23 mouse cellular contexts compared by ENCODE assay signal in the genomic region with DNA sequence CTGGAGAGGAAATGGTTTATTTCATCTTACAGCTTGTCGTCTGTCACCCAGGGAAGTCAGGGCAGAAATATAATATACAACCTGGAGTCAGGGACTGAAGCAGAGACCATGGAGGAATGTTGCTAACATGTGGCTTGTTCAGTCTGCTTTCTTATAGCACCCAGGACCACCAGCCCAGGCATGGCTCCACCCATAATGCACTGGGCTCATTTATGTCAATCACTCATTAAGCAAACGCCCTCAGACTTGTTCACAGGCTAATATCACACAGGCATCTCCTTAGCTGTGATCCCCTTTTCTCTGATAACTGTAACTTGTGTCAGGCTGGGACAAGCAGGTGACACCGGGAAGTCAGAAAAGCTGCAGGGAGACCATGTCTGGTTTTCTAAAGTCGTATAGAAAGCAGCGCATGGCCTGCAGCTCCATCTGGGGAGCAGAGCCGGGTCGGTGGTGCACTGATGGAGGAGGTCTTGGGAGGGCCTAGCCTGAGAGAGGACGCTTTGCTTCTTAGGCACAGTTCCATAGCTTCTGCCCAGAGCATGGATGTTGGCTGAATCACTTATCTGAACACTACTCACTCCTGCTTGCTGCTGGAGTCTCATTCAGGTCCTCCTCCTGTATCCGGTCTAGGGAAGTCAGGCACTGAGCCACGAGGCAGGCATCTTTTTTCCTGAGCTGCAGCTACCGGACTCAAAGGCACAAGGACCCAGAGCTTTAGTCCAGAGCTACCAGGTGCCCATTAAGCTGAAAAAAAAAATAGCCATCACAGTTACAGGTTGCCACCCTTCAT. TPM values are rescaled to one million over a fixed set of nuclear protein-coding genes. Genes with fewer than 3 reads are reported as not detected.
DNase-seq lines count a peak whose midpoint lies in the region; ATAC-seq and TF ChIP-seq lines count a peak whose summit lies in the region.
"Had no signal": no experiment of that assay in that cellular context is flagged by ENCODE, and none has a peak within 500 bp of the region (broad histone marks: within the 10 kb centered on the region; RNA-seq: fewer than 3 reads in every experiment).

No protein-coding gene starts in this region.

- ATAC-seq in heart, embryonic 15.5 days (replicated peaks; ENCODE audit: insufficient number of reproducible peaks, insufficient read depth, low FRiP score, low read depth) = no peak; the same call in 1 of the 2 replicates
- no peak for ATAC-seq in lung, embryonic 14.5 days (ENCODE audit: insufficient read depth)
- 0 out of 2 replicates have a peak, but pooled peaks have one; percentile 34 for ATAC-seq in heart, embryonic 16.5 days (replicated peaks; ENCODE audit: extremely low read depth, insufficient read depth, low FRiP score)
- no peak for ATAC-seq in midbrain, embryonic 16.5 days
- no peak for ATAC-seq in forebrain, embryonic 13.5 days

- no peak for DNase-seq in heart, adult 8-10 months (ENCODE audit: low spot score)
- peak; percentile 47 for DNase-seq in lung, embryonic 14.5 days
- DNase-seq in lung, postnatal 4 days = no peak
- no peak for DNase-seq in limb, embryonic 10.5 days (ENCODE audit: low spot score)
- DNase-seq: cerebellum, adult 11 months; cerebellum, postnatal 10 days; gastrocnemius, postnatal 36 days; left cerebral cortex, postnatal 4 days; thymus, postnatal 25 days had no signal

- H3K9me3 ChIP-seq in heart, embryonic 15.5 days (replicated peaks) = no peaks in the 10 kb centered on the region
- no peaks in the 10 kb centered on the region for H3K9me3 ChIP-seq in lung, embryonic 14.5 days (ENCODE audit: low read depth, low read length)
- H3K9me3 ChIP-seq in heart, embryonic 16.5 days (replicated peaks; ENCODE audit: control insufficient read depth, low read length) = no peaks in the 10 kb centered on the region
- no peaks in the 10 kb centered on the region for H3K9me3 ChIP-seq in limb, embryonic 10.5 days (replicated peaks)
- H3K9me3 ChIP-seq in midbrain, embryonic 16.5 days (replicated peaks; ENCODE audit: control insufficient read depth, low read length, poor library complexity, severe bottlenecking) = no peaks in the 10 kb centered on the region
- H3K9me3 ChIP-seq in forebrain, embryonic 13.5 days (replicated peaks) = no peaks in the 10 kb centered on the region
- H3K9me3 ChIP-seq: embryonic facial prominence, embryonic 10.5 days; forebrain, embryonic 12.5 days; hindbrain, embryonic 15.5 days; midbrain, embryonic 10.5 days; stomach, embryonic 15.5 days had no signal

- H3K4me3 ChIP-seq in heart, embryonic 15.5 days = no peak overlapping the region
- H3K4me3 ChIP-seq in lung, embryonic 14.5 days (ENCODE audit: low read depth, low read length) = no peak overlapping the region
- no peak overlapping the region for H3K4me3 ChIP-seq in heart, embryonic 16.5 days (ENCODE audit: low read length)
- no peak overlapping the region for H3K4me3 ChIP-seq in limb, embryonic 10.5 days
- no peak overlapping the region for H3K4me3 ChIP-seq in midbrain, embryonic 16.5 days (ENCODE audit: low read depth, low read length)
- no peak overlapping the region for H3K4me3 ChIP-seq in forebrain, embryonic 13.5 days
- H3K4me3 ChIP-seq: embryonic facial prominence, embryonic 10.5 days; forebrain, embryonic 12.5 days; hindbrain, embryonic 15.5 days; left cerebral cortex, adult 2 months; midbrain, embryonic 10.5 days; stomach, embryonic 15.5 days had no signal

- H3K4me2 ChIP-seq in heart, embryonic 15.5 days = no peak overlapping the region
- no peak overlapping the region for H3K4me2 ChIP-seq in lung, embryonic 14.5 days
- H3K4me2 ChIP-seq in heart, embryonic 16.5 days (ENCODE audit: low read depth, low read length) = no peak overlapping the region
- no peak overlapping the region for H3K4me2 ChIP-seq in midbrain, embryonic 16.5 days (ENCODE audit: low read length)
- no peak overlapping the region for H3K4me2 ChIP-seq in forebrain, embryonic 13.5 days
- H3K4me2 ChIP-seq: forebrain, embryonic 12.5 days; hindbrain, embryonic 15.5 days; stomach, embryonic 15.5 days had no signal

- 52% methylated on average over 11 of the region's 11 CpGs for WGBS in heart, embryonic 15.5 days
- WGBS in lung, embryonic 14.5 days = 57% methylated on average over 11 of the region's 11 CpGs
- WGBS in heart, embryonic 16.5 days = 54% methylated on average over 11 of the region's 11 CpGs
- WGBS in limb, embryonic 10.5 days = 71% methylated on average over 11 of the region's 11 CpGs
- WGBS in midbrain, embryonic 16.5 days = 79% methylated on average over 11 of the region's 11 CpGs
- WGBS in forebrain, embryonic 13.5 days = 79% methylated on average over 11 of the region's 11 CpGs

- H3K4me1 ChIP-seq in heart, embryonic 15.5 days (replicated peaks) = peaks cover 31% of the 10 kb centered on the region
- H3K4me1 ChIP-seq in lung, embryonic 14.5 days (ENCODE audit: insufficient read depth) = peaks cover 12% of the 10 kb centered on the region
- peaks cover 17% of the 10 kb centered on the region for H3K4me1 ChIP-seq in heart, embryonic 16.5 days (ENCODE audit: control insufficient read depth, insufficient read depth, low read length)
- peaks cover 35% of the 10 kb centered on the region for H3K4me1 ChIP-seq in limb, embryonic 10.5 days
- no peaks in the 10 kb centered on the region for H3K4me1 ChIP-seq in midbrain, embryonic 16.5 days (ENCODE audit: control insufficient read depth, insufficient read depth, low read length)
- 0 out of 2 replicates have a peak, but pooled peaks cover 8% of the 10 kb centered on the region for H3K4me1 ChIP-seq in forebrain, embryonic 13.5 days
- H3K4me1 ChIP-seq: forebrain, embryonic 12.5 days had no signal

- no peak for TF ChIP-seq CTCF in lung, embryonic 14.5 days (IDR thresholded peaks at IDR 0.05; ENCODE audit: low read depth)

- H3K27ac ChIP-seq in heart, embryonic 15.5 days = peak overlapping the region; percentile 2; the same call in 1 of the 2 replicates
- no peak overlapping the region for H3K27ac ChIP-seq in lung, embryonic 14.5 days (ENCODE audit: low read depth)
- no peak overlapping the region for H3K27ac ChIP-seq in heart, embryonic 16.5 days (ENCODE audit: low read length)
- 0 out of 2 replicates have a peak overlapping the region, but pooled peaks have one; percentile 6 for H3K27ac ChIP-seq in limb, embryonic 10.5 days
- H3K27ac ChIP-seq in midbrain, embryonic 16.5 days (ENCODE audit: low read length) = no peak overlapping the region
- no peak overlapping the region for H3K27ac ChIP-seq in forebrain, embryonic 13.5 days
- H3K27ac ChIP-seq: embryonic facial prominence, embryonic 10.5 days; forebrain, embryonic 12.5 days; hindbrain, embryonic 15.5 days; left cerebral cortex, adult 2 months; midbrain, embryonic 10.5 days; stomach, embryonic 15.5 days had no signal

- H3K27me3 ChIP-seq in heart, embryonic 15.5 days = peaks cover 11% of the 10 kb centered on the region; the same call in 1 of the 2 replicates
- no peaks in the 10 kb centered on the region for H3K27me3 ChIP-seq in lung, embryonic 14.5 days (ENCODE audit: insufficient read depth, low read length)
- H3K27me3 ChIP-seq in heart, embryonic 16.5 days (ENCODE audit: control insufficient read depth, insufficient read depth, low read length) = no peaks in the 10 kb centered on the region
- peaks cover 45% of the 10 kb centered on the region for H3K27me3 ChIP-seq in limb, embryonic 10.5 days (ENCODE audit: low read depth, poor library complexity, severe bottlenecking)
- no peaks in the 10 kb centered on the region for H3K27me3 ChIP-seq in midbrain, embryonic 16.5 days (ENCODE audit: control insufficient read depth, insufficient read depth, low read depth, low read length)
- H3K27me3 ChIP-seq in forebrain, embryonic 13.5 days = no peaks in the 10 kb centered on the region
- H3K27me3 ChIP-seq: hindbrain, embryonic 15.5 days; stomach, embryonic 15.5 days had no signal

- no peak overlapping the region for H3K9ac ChIP-seq in heart, embryonic 15.5 days
- no peak overlapping the region for H3K9ac ChIP-seq in lung, embryonic 14.5 days
- no peak overlapping the region for H3K9ac ChIP-seq in heart, embryonic 16.5 days (ENCODE audit: low read length)
- no peak overlapping the region for H3K9ac ChIP-seq in midbrain, embryonic 16.5 days (ENCODE audit: low read depth, low read length)
- H3K9ac ChIP-seq in forebrain, embryonic 13.5 days = no peak overlapping the region
- H3K9ac ChIP-seq: forebrain, embryonic 12.5 days; hindbrain, embryonic 15.5 days; stomach, embryonic 15.5 days had no signal

- H3K36me3 ChIP-seq in heart, embryonic 15.5 days = no peaks in the 10 kb centered on the region
- no peaks in the 10 kb centered on the region for H3K36me3 ChIP-seq in lung, embryonic 14.5 days (ENCODE audit: insufficient read depth)
- H3K36me3 ChIP-seq in heart, embryonic 16.5 days (ENCODE audit: control insufficient read depth, insufficient read depth) = no peaks in the 10 kb centered on the region
- no peaks in the 10 kb centered on the region for H3K36me3 ChIP-seq in limb, embryonic 10.5 days
- no peaks in the 10 kb centered on the region for H3K36me3 ChIP-seq in midbrain, embryonic 16.5 days (ENCODE audit: control insufficient read depth, insufficient read depth, low read length)
- H3K36me3 ChIP-seq in forebrain, embryonic 13.5 days (ENCODE audit: poor library complexity, severe bottlenecking) = no peaks in the 10 kb centered on the region
- H3K36me3 ChIP-seq: embryonic facial prominence, embryonic 10.5 days; forebrain, embryonic 12.5 days; hindbrain, embryonic 15.5 days; midbrain, embryonic 10.5 days; stomach, embryonic 15.5 days had no signal

RNA-seq across cellular contexts. Expression of a gene that starts 35.4 kb away (rescaled TPM):
- 0.34 and 0.94 TPM in 2 replicates for polyA plus RNA-seq in heart, embryonic 15.5 days (2015; fragmentation: Nextera tagmentation; extraction: Ambion mirVana)
- under 1 TPM in 3 of 4 experiments, not detected in 1; 0.08 to 0.26 (median 0.09) TPM for total RNA-seq in heart, adult 8-10 months (2022)
- 6.8 and 7.9 TPM in 2 replicates for polyA plus RNA-seq in lung, embryonic 14.5 days (2014; fragmentation: Nextera tagmentation; extraction: Ambion mirVana)
- 0.49 and 0.62 TPM in 2 replicates for polyA plus RNA-seq in heart, embryonic 16.5 days (2015; fragmentation: Nextera tagmentation; extraction: Ambion mirVana)
- polyA plus RNA-seq in limb, embryonic 10.5 days (2016; fragmentation: Nextera tagmentation; extraction: Ambion mirVana) = 0.13 and 0.15 TPM in 2 replicates
- 0.06 TPM in 1 of 2 replicates, not detected in the other for polyA plus RNA-seq in midbrain, embryonic 16.5 days (2015; fragmentation: Nextera tagmentation; extraction: Ambion mirVana)
- 0.12 TPM in 1 of 2 replicates, not detected in the other for polyA plus RNA-seq in forebrain, embryonic 13.5 days (2015; fragmentation: Nextera tagmentation; extraction: Ambion mirVana)
- total RNA-seq: gastrocnemius, adult 18-20 months; gastrocnemius, postnatal 36 days; hematopoietic stem cell, adult 5-6 weeks; liver, adult 2 months; neutrophil, adult 5-6 weeks had no signal
- polyA plus RNA-seq: liver, adult 2 months had no signal

RNA-seq across cellular contexts. Expression of a gene that starts 47.1 kb away (rescaled TPM):
- polyA plus RNA-seq in heart, embryonic 15.5 days (2015; fragmentation: Nextera tagmentation; extraction: Ambion mirVana) = 6.4 and 8.5 TPM in 2 replicates
- total RNA-seq in heart, adult 8-10 months (2022) = 1 to 10 TPM; 1.4 to 2.2 (median 1.6) TPM
- polyA plus RNA-seq in lung, embryonic 14.5 days (2014; fragmentation: Nextera tagmentation; extraction: Ambion mirVana) = 1.1 and 1.9 TPM in 2 replicates
- 3.5 and 4.4 TPM in 2 replicates for polyA plus RNA-seq in heart, embryonic 16.5 days (2015; fragmentation: Nextera tagmentation; extraction: Ambion mirVana)
- 2.3 and 3.3 TPM in 2 replicates for polyA plus RNA-seq in limb, embryonic 10.5 days (2016; fragmentation: Nextera tagmentation; extraction: Ambion mirVana)
- polyA plus RNA-seq in midbrain, embryonic 16.5 days (2015; fragmentation: Nextera tagmentation; extraction: Ambion mirVana) = 1.7 and 2.0 TPM in 2 replicates
- polyA plus RNA-seq in forebrain, embryonic 13.5 days (2015; fragmentation: Nextera tagmentation; extraction: Ambion mirVana) = 0.79 and 0.90 TPM in 2 replicates
- total RNA-seq: hematopoietic stem cell, adult 5-6 weeks; liver, adult 2 months; neutrophil, adult 5-6 weeks had no signal

RNA-seq across cellular contexts. Expression of a gene that starts 54.9 kb away (rescaled TPM):
- polyA plus RNA-seq in heart, embryonic 15.5 days (2015; fragmentation: Nextera tagmentation; extraction: Ambion mirVana) = 29.7 and 38.2 TPM in 2 replicates
- total RNA-seq in heart, adult 8-10 months (2022) = 10 to 100 TPM; 15.3 to 17.1 (median 15.6) TPM
- polyA plus RNA-seq in lung, embryonic 14.5 days (2014; fragmentation: Nextera tagmentation; extraction: Ambion mirVana) = 57.6 and 63.1 TPM in 2 replicates
- polyA plus RNA-seq in heart, embryonic 16.5 days (2015; fragmentation: Nextera tagmentation; extraction: Ambion mirVana) = 32.1 and 32.3 TPM in 2 replicates
- polyA plus RNA-seq in limb, embryonic 10.5 days (2016; fragmentation: Nextera tagmentation; extraction: Ambion mirVana) = 58.5 and 67.6 TPM in 2 replicates
- 52.3 and 53.0 TPM in 2 replicates for polyA plus RNA-seq in midbrain, embryonic 16.5 days (2015; fragmentation: Nextera tagmentation; extraction: Ambion mirVana)
- polyA plus RNA-seq in forebrain, embryonic 13.5 days (2015; fragmentation: Nextera tagmentation; extraction: Ambion mirVana) = 48.1 and 59.3 TPM in 2 replicates

Comparison
In these comparisons a context has a peak if more than half of its experiments do, and no peak if none do; other contexts are left out.
1. H3K27ac ChIP-seq: peak in heart, embryonic 15.5 days (single experiment) and limb, embryonic 10.5 days (single experiment); none in lung, embryonic 14.5 days (single experiment), heart, embryonic 16.5 days (single experiment), midbrain, embryonic 16.5 days (single experiment) and forebrain, embryonic 13.5 days (single experiment).